Comparison of ENCODE assay signal across 8 mouse cellular contexts in genomic region chr8:108695938-108696630, GRCm38 (mm10).
A peak's percentile ranks its signal among the peaks of the same experiment; 100 is the strongest.
DNase-seq lines count a peak whose midpoint lies in the region; ATAC-seq and TF ChIP-seq lines count a peak whose summit lies in the region.

No protein-coding gene starts in this region.

- ATAC-seq in granulocyte monocyte progenitor cell, adult 5-6 weeks (replicated peaks; ENCODE audit: poor library complexity, severe bottlenecking), result peak; percentile 22
- peak; percentile 31 for ATAC-seq in limb, embryonic 14.5 days (ENCODE audit: low FRiP score, low read depth)
- no peak for ATAC-seq in neural tube, embryonic 11.5 days (ENCODE audit: insufficient read depth, low FRiP score, low TSS enrichment)
- no peak for ATAC-seq in erythroblast, adult 5-6 weeks (replicated peaks; ENCODE audit: low FRiP score, poor library complexity, severe bottlenecking)

- DNase-seq in urinary bladder, postnatal 14 days (ENCODE audit: low spot score), result peak; percentile 38
- DNase-seq in urinary bladder, postnatal 25 days (ENCODE audit: low spot score), result no peak
- peak; percentile 25 for DNase-seq in limb, embryonic 14.5 days (ENCODE audit: low spot score)
- peak; percentile 51 for DNase-seq in neural tube, embryonic 11.5 days (ENCODE audit: low spot score)
- DNase-seq in right cerebral cortex, postnatal 4 days, result no peak
- no peak for DNase-seq in c-Kit-positive CD71-positive TER-119-positive erythroid progenitor cells, embryonic 14.5 days (ENCODE audit: low spot score)

- no peak for TF ChIP-seq POLR2A in limb, embryonic 14.5 days (IDR thresholded peaks at IDR 0.05; ENCODE audit: borderline replicate concordance, extremely low read depth, insufficient read depth, insufficient read length)

- no peaks in the 10 kb centered on the region for H3K9me3 ChIP-seq in limb, embryonic 14.5 days (ENCODE audit: control insufficient read depth, low read length)
- H3K9me3 ChIP-seq in neural tube, embryonic 11.5 days (ENCODE audit: control insufficient read depth, low read length), result no peaks in the 10 kb centered on the region

- peak overlapping the region; percentile 75 for H3K27ac ChIP-seq in limb, embryonic 14.5 days (replicated peaks; ENCODE audit: low read depth, low read length)
- no peak overlapping the region for H3K27ac ChIP-seq in neural tube, embryonic 11.5 days (ENCODE audit: low read depth, low read length)

- peak overlapping the region; percentile 65 for H3K4me2 ChIP-seq in limb, embryonic 14.5 days (replicated peaks; ENCODE audit: low read depth, low read length, severe bottlenecking)
- H3K4me2 ChIP-seq in neural tube, embryonic 11.5 days (ENCODE audit: low read depth), result peak overlapping the region; percentile 56

- peak overlapping the region; percentile 37 for H3K4me3 ChIP-seq in limb, embryonic 14.5 days (replicated peaks; ENCODE audit: low read length)
- peak overlapping the region; percentile 30 for H3K4me3 ChIP-seq in neural tube, embryonic 11.5 days (ENCODE audit: low read depth, low read length)

- WGBS in limb, embryonic 14.5 days, result 1% methylated on average over 29 of the region's 31 CpGs
- under 1% methylated on average over 31 of the region's 31 CpGs for WGBS in neural tube, embryonic 11.5 days

- H3K9ac ChIP-seq in limb, embryonic 14.5 days (ENCODE audit: low read depth, low read length, severe bottlenecking), result peak overlapping the region; percentile 55
- peak overlapping the region; percentile 30 for H3K9ac ChIP-seq in neural tube, embryonic 11.5 days (ENCODE audit: low read length)

- H3K4me1 ChIP-seq in limb, embryonic 14.5 days (ENCODE audit: control insufficient read depth, insufficient read depth, low read length), result peaks cover 52% of the 10 kb centered on the region
- peaks cover 45% of the 10 kb centered on the region for H3K4me1 ChIP-seq in neural tube, embryonic 11.5 days (ENCODE audit: control insufficient read depth, insufficient read depth, low read length)

- no peaks in the 10 kb centered on the region for H3K36me3 ChIP-seq in limb, embryonic 14.5 days (ENCODE audit: control insufficient read depth, insufficient read depth, low read length)
- H3K36me3 ChIP-seq in neural tube, embryonic 11.5 days (ENCODE audit: control insufficient read depth, insufficient read depth, low read length), result no peaks in the 10 kb centered on the region

- H3K27me3 ChIP-seq in limb, embryonic 14.5 days (ENCODE audit: control insufficient read depth, insufficient read depth, low read length), result peaks cover 42% of the 10 kb centered on the region
- peaks cover 46% of the 10 kb centered on the region for H3K27me3 ChIP-seq in neural tube, embryonic 11.5 days (ENCODE audit: control insufficient read depth, insufficient read depth, low read length)

Comparison
In these comparisons a context has a peak if more than half of its experiments do, and no peak if none do; other contexts are left out.
1. DNase-seq: peak in urinary bladder, postnatal 14 days (single experiment), limb, embryonic 14.5 days (single experiment) and neural tube, embryonic 11.5 days (single experiment); none in urinary bladder, postnatal 25 days (single experiment), right cerebral cortex, postnatal 4 days (single experiment) and c-Kit-positive CD71-positive TER-119-positive erythroid progenitor cells, embryonic 14.5 days (single experiment).
2. ATAC-seq: peak in granulocyte monocyte progenitor cell, adult 5-6 weeks (single experiment) and limb, embryonic 14.5 days (single experiment); none in neural tube, embryonic 11.5 days (single experiment) and erythroblast, adult 5-6 weeks (single experiment).